8 mouse cellular contexts compared by ENCODE assay signal in the genomic region with DNA sequence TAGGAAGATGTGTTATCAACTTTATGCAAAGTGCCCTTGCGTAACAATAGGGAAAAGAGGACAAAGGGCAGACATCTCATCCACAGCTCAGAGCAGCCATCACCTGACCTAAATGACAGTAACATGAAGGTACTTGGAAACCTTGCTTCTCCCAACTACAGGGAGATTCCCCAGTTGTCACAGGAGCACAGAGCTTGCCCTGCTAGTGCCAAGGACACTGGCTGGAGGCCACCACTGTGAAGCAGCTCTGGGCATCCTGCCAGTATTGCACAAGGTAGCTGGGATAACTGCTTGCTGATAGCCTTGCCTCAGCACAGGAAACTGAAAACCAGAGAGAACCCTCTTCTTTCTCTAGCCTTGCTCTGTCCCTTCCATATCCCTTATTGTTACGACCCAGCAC. TPM values are rescaled to one million over a fixed set of nuclear protein-coding genes. Genes with fewer than 3 reads are reported as not detected.
A peak's percentile ranks its signal among the peaks of the same experiment; 100 is the strongest.
DNase-seq lines count a peak whose midpoint lies in the region; ATAC-seq lines count a peak whose summit lies in the region.

No protein-coding gene starts in this region.

- no peak overlapping the region for H3K4me2 ChIP-seq in hindbrain, embryonic 16.5 days (ENCODE audit: low read length)
- no peak overlapping the region for H3K4me2 ChIP-seq in hindbrain, embryonic 12.5 days (replicated peaks)
- no peak overlapping the region for H3K4me2 ChIP-seq in forebrain, embryonic 13.5 days

- no peaks in the 10 kb centered on the region for H3K36me3 ChIP-seq in hindbrain, embryonic 16.5 days (ENCODE audit: control insufficient read depth, insufficient read depth, low read length)
- H3K36me3 ChIP-seq in hindbrain, embryonic 12.5 days, result no peaks in the 10 kb centered on the region
- H3K36me3 ChIP-seq in forebrain, embryonic 13.5 days (ENCODE audit: poor library complexity, severe bottlenecking), result no peaks in the 10 kb centered on the region

- ATAC-seq in hindbrain, embryonic 16.5 days, result peak; percentile 76
- ATAC-seq in hindbrain, embryonic 12.5 days (ENCODE audit: low FRiP score), result no peak
- peak; percentile 73 to 83 for ATAC-seq in hematopoietic stem cell, adult 5-6 weeks (replicated peaks in 1 of 2; ENCODE audit: insufficient read depth in 1 of 2, low FRiP score in 2 of 2, low TSS enrichment in 1 of 2, low read depth in 1 of 2, poor library complexity in 2 of 2, severe bottlenecking in 2 of 2)
- ATAC-seq in forebrain, embryonic 13.5 days, result no peak

- no peak overlapping the region for H3K4me3 ChIP-seq in hindbrain, embryonic 16.5 days (ENCODE audit: low read length)
- H3K4me3 ChIP-seq in hindbrain, embryonic 12.5 days, result no peak overlapping the region
- no peak overlapping the region for H3K4me3 ChIP-seq in forebrain, embryonic 13.5 days

- peak; percentile 98 for DNase-seq in adrenal gland, postnatal 14 days
- DNase-seq in gastrocnemius, adult 18-20 months (ENCODE audit: low spot score), result peak; percentile 66
- peak; percentile 87 to 91 for DNase-seq in lung, adult 18-20 months
- peak; percentile 62 to 81 for DNase-seq in spleen, postnatal 10 days (ENCODE audit: low spot score in 2 of 2)

- no peak overlapping the region for H3K9ac ChIP-seq in hindbrain, embryonic 16.5 days (ENCODE audit: low read depth, low read length)
- no peak overlapping the region; the same call in 1 of the 2 replicates for H3K9ac ChIP-seq in hindbrain, embryonic 12.5 days
- no peak overlapping the region for H3K9ac ChIP-seq in forebrain, embryonic 13.5 days

- H3K9me3 ChIP-seq in hindbrain, embryonic 16.5 days (ENCODE audit: control insufficient read depth, low read length), result no peaks in the 10 kb centered on the region
- no peaks in the 10 kb centered on the region for H3K9me3 ChIP-seq in hindbrain, embryonic 12.5 days (replicated peaks)
- no peaks in the 10 kb centered on the region for H3K9me3 ChIP-seq in forebrain, embryonic 13.5 days (replicated peaks)

- 64% methylated on average over 2 of the region's 2 CpGs for WGBS in hindbrain, embryonic 16.5 days
- 93% methylated on average over 2 of the region's 2 CpGs for WGBS in hindbrain, embryonic 12.5 days
- 81% methylated on average over 2 of the region's 2 CpGs for WGBS in forebrain, embryonic 13.5 days

- H3K4me1 ChIP-seq in hindbrain, embryonic 16.5 days (ENCODE audit: control insufficient read depth, insufficient read depth, low read depth, low read length), result peaks cover 3% of the 10 kb centered on the region; the same call in 1 of the 2 replicates
- H3K4me1 ChIP-seq in hindbrain, embryonic 12.5 days, result peaks cover 2% of the 10 kb centered on the region; the same call in 1 of the 2 replicates
- H3K4me1 ChIP-seq in forebrain, embryonic 13.5 days, result peaks cover 5% of the 10 kb centered on the region; the same call in 1 of the 2 replicates

- no peak overlapping the region for H3K27ac ChIP-seq in hindbrain, embryonic 16.5 days (ENCODE audit: low read depth, low read length)
- no peak overlapping the region for H3K27ac ChIP-seq in hindbrain, embryonic 12.5 days
- no peak overlapping the region for H3K27ac ChIP-seq in forebrain, embryonic 13.5 days

- H3K27me3 ChIP-seq in hindbrain, embryonic 16.5 days (replicated peaks; ENCODE audit: control insufficient read depth, insufficient read depth, low read length), result no peaks in the 10 kb centered on the region
- H3K27me3 ChIP-seq in hindbrain, embryonic 12.5 days, result peaks cover 3% of the 10 kb centered on the region; the same call in 1 of the 2 replicates
- H3K27me3 ChIP-seq in forebrain, embryonic 13.5 days, result no peaks in the 10 kb centered on the region

RNA-seq across cellular contexts. Expression of a gene that starts 31.7 kb away (rescaled TPM):
- 0.57 and 1.2 TPM in 2 replicates for polyA plus RNA-seq in hindbrain, embryonic 16.5 days (2015; fragmentation: Nextera tagmentation; extraction: Ambion mirVana)
- 0.85 and 1.6 TPM in 2 replicates for polyA plus RNA-seq in hindbrain, embryonic 12.5 days (2016; fragmentation: Nextera tagmentation; extraction: Ambion mirVana)
- total RNA-seq in adrenal gland, postnatal 14 days (2021), result 1.0 and 3.6 TPM in 2 replicates
- under 1 TPM; 0.12 to 0.27 TPM for total RNA-seq in gastrocnemius, adult 18-20 months (2021)
- total RNA-seq in hematopoietic stem cell, adult 5-6 weeks (2017), result 10.0 and 19.8 TPM in 2 replicates
- 0.19 and 0.53 TPM in 2 replicates for polyA plus RNA-seq in forebrain, embryonic 13.5 days (2015; fragmentation: Nextera tagmentation; extraction: Ambion mirVana)

Comparison
In these comparisons a context has a peak if more than half of its experiments do, and no peak if none do; other contexts are left out.
1. ATAC-seq: peak in hindbrain, embryonic 16.5 days (single experiment) and hematopoietic stem cell, adult 5-6 weeks (2 of 2); none in hindbrain, embryonic 12.5 days (single experiment) and forebrain, embryonic 13.5 days (single experiment).
2. Peak in every context shown above with its lines, with median percentiles within 50 percentile points of each other: DNase-seq.